In the genomic region with DNA sequence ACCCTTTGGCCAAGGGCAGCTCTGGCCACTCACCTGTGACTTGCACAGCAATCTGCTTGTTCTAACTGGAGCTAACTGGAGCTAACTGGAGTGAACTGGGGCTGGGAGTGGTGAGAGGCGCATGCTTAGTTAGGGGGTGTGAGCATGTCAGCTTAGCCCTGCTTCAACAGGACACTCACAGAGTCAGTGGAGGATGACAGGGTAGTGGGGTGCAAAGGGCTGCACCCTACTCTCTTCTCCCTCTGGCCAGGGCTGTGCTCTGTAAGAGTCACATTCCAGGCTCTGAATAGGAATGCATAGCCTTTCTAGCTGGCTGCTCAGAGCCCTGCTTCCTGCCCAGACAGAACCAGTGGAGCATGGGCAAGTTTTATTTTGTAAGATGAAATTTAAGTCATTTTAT, we compare ENCODE assay signal across 11 mouse cellular contexts.
DNase-seq lines count a peak whose midpoint lies in the region; ATAC-seq lines count a peak whose summit lies in the region.
"Had no signal": no experiment of that assay in that cellular context is flagged by ENCODE, and none has a peak within 500 bp of the region (broad histone marks: within the 10 kb centered on the region; RNA-seq: fewer than 3 reads in every experiment).

No protein-coding gene starts in this region.

- H3K27ac ChIP-seq in limb, embryonic 10.5 days: peak overlapping the region; percentile 36
- H3K27ac ChIP-seq: heart, embryonic 10.5 days; macrophage; neural tube, embryonic 15.5 days had no signal

- H3K27me3 ChIP-seq in limb, embryonic 10.5 days (ENCODE audit: low read depth, poor library complexity, severe bottlenecking): no peaks in the 10 kb centered on the region
- H3K27me3 ChIP-seq: neural tube, embryonic 15.5 days had no signal

- H3K9me3 ChIP-seq in limb, embryonic 10.5 days (replicated peaks): no peaks in the 10 kb centered on the region
- H3K9me3 ChIP-seq: heart, embryonic 10.5 days; neural tube, embryonic 15.5 days had no signal

- no peak overlapping the region for H3K4me3 ChIP-seq in limb, embryonic 10.5 days
- H3K4me3 ChIP-seq: heart, embryonic 10.5 days; neural tube, embryonic 15.5 days had no signal

- H3K36me3 ChIP-seq in limb, embryonic 10.5 days: peaks cover 11% of the 10 kb centered on the region; the same call in 1 of the 2 replicates
- H3K36me3 ChIP-seq: neural tube, embryonic 15.5 days had no signal

- intact Hi-C loops in heart, postnatal 14 days (cut with DNase I): no loop called here

- no peak for ATAC-seq in cerebellum, adult (ENCODE audit: insufficient number of reproducible peaks, low FRiP score, low TSS enrichment)

- 89% methylated on average over 1 of the region's 1 CpGs for WGBS in limb, embryonic 10.5 days

- DNase-seq in ES-CJ7 (ENCODE audit: low read depth, low spot score) (peak; percentile 59), ZHBTc4 (ENCODE audit: low read depth, low spot score) (peak; percentile 72)
- DNase-seq in kidney, adult 8-10 months: peak; percentile 56 to 58
- DNase-seq in limb, embryonic 10.5 days (ENCODE audit: low spot score): no peak
- no peak for DNase-seq in heart, postnatal 14 days
- DNase-seq in right cerebral cortex, postnatal 10 days (ENCODE audit: low spot score in 2 of 2): no peak
- DNase-seq: adrenal gland, adult 8-10 months had no signal

- H3K4me1 ChIP-seq in limb, embryonic 10.5 days: peaks cover 47% of the 10 kb centered on the region

Comparison
In these comparisons a context has a peak if more than half of its experiments do, and no peak if none do; other contexts are left out.
1. DNase-seq: peak in ES-CJ7 (single experiment), ZHBTc4 (single experiment) and kidney, adult 8-10 months (2 of 2); none in limb, embryonic 10.5 days (single experiment), heart, postnatal 14 days (0 of 2) and right cerebral cortex, postnatal 10 days (0 of 2).